Mouse (Mus musculus): ENCODE measurements around the gene Iqschfp.

DNA sequence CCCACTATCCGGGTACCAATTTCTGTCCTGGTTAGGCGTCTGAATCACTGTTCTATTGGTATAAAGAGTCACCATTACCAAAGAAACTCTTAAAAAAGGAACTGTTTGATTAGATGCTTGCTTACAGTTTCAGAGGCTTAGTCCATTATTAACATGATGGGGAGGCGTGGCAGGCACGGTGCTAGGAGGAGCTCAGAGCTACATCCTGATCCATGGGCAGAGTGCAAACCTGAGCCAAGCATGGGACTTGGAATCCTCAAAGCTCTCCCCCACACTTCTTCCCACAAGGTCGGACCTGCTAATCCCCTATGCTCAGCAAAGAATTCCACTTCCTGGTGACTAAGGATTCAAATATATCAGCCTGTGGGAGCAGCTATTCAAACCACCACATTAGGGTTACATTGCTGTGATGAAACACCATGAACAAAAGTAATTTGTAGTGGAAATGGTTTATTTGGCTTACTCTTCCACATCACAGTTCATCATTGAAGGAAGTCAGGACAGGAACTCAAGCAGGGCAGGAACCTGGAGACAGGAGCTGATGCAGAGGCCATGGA, 777.5 kb downstream of the Iqschfp start:
- TF ChIP-seq CTCF (IDR thresholded peaks at IDR 0.05; ENCODE audit: insufficient read depth, low read depth, low read length): no peak
- no peak for TF ChIP-seq POLR2A (IDR thresholded peaks at IDR 0.05; ENCODE audit: insufficient read depth, low read depth, low read length)
